Mouse (Mus musculus) cortical plate, adult 2 months (tissue): ENCODE data around the gene Rad18.

ENCODE experiments used
- CTCF ChIP-seq: fragments of 200-500 bp; IDR thresholded peaks from 2 replicates; pipeline ENCODE4 v1.5.1; 2011; ENCODE audit warnings: mild to moderate bottlenecking, control low read depth, low read length; ENCODE audit not compliant: insufficient read depth; ENCODE audit errors: extremely low read depth
- POLR2A ChIP-seq: fragments of 200-500 bp; IDR thresholded peaks from 2 replicates; pipeline ENCODE4 v1.6.1; 2011; ENCODE audit warnings: mild to moderate bottlenecking, low read length, control low read depth; ENCODE audit not compliant: insufficient read depth; ENCODE audit errors: extremely low read depth

- TF ChIP-seq CTCF, result peak; percentile 85
- no peak for TF ChIP-seq POLR2A
Measured at GRCm38 (mm10) chr6:112700392-112700791, 3.9 kb upstream of the Rad18 start.
